Mouse (Mus musculus): ENCODE data around the gene Fam53b.

DNA sequence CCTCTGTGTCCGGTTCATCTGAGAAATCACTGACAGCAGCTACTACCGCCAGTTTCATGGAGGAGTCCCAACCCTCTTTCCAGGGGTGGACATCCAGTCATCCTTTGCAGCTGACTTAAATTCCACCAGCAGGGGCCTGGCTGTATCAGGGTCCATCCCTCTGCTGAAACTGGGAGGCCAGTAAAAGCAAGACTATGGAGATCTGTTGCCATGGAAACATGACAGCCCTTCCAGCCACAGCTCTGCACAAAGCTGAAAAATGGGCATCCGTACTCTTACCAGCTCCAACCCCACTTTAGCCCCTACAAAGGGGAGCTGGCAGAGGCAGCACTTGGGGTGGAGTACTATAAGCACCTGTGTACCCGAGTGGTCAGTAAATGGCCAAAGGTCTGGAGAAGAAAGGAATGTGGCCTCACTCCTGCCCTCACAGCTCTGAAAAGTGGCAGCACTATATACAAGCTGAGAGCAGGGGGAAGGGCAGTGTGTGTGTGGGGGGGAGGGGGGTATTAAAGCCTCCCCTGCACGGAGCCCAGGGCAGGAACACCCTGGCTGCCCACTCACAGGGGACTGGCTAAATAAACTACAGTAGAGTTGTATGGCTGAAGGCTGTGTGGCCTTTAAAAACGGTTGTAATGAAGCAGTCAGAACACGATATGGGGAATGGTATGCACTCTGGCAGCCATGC, 32.4 kb downstream of the Fam53b start:
- TF ChIP-seq EP300 (IDR thresholded peaks at IDR 0.05; ENCODE audit: low read depth) (no peak), CTCF (IDR thresholded peaks at IDR 0.05; ENCODE audit: low read depth) (no peak)

Data from liver, embryonic 14.5 days (tissue).